Mouse (Mus musculus): ENCODE measurements around the gene Nudc. TPM values are rescaled to one million over a fixed set of nuclear protein-coding genes. Genes with fewer than 3 reads are reported as not detected.

Nudc gene
- polyA plus RNA-seq, 1 experiment = 51.9 TPM

GRCm38 (mm10) chr4:133563123-133563571, 17.4 kb upstream of the Nudc start:
- Histone ChIP-seq H3K27ac (ENCODE audit: control insufficient read depth, insufficient read depth, low read length) (no peak overlapping the region), H3K4me3 (ENCODE audit: control insufficient read depth, insufficient read depth, low read length) (no peak overlapping the region), H3K27me3 (ENCODE audit: control insufficient read depth, insufficient read depth, low read length) (no peaks in the 10 kb centered on the region), H3K4me1 (replicated peaks; ENCODE audit: control insufficient read depth, insufficient read depth, low read length) (peaks cover 8% of the 10 kb centered on the region), H3K36me3 (ENCODE audit: control insufficient read depth, insufficient read depth, low read length) (no peaks in the 10 kb centered on the region)
- 18% methylated on average over 11 of the region's 11 CpGs for WGBS
- TF ChIP-seq POLR2A (IDR thresholded peaks at IDR 0.05; ENCODE audit: control insufficient read depth, extremely low read depth, insufficient read depth, low read length, poor library complexity) (no peak), CTCF (IDR thresholded peaks at IDR 0.05; ENCODE audit: borderline replicate concordance, control insufficient read depth, extremely low read depth, insufficient read depth, low read length, poor library complexity) (no peak)
- no peak for DNase-seq

- Histone ChIP-seq H3K4me1 (replicated peaks; ENCODE audit: control insufficient read depth, insufficient read depth, low read length) (peaks cover 8% of the 10 kb centered on the region), H3K36me3 (ENCODE audit: control insufficient read depth, insufficient read depth, low read length) (no peaks in the 10 kb centered on the region), H3K27ac (ENCODE audit: control insufficient read depth, insufficient read depth, low read length) (no peak overlapping the region), H3K4me3 (ENCODE audit: control insufficient read depth, insufficient read depth, low read length) (no peak overlapping the region), H3K27me3 (ENCODE audit: control insufficient read depth, insufficient read depth, low read length) (no peaks in the 10 kb centered on the region)
- DNase-seq = no peak
- TF ChIP-seq POLR2A (IDR thresholded peaks at IDR 0.05; ENCODE audit: control insufficient read depth, extremely low read depth, insufficient read depth, low read length, poor library complexity) (no peak), CTCF (IDR thresholded peaks at IDR 0.05; ENCODE audit: borderline replicate concordance, control insufficient read depth, extremely low read depth, insufficient read depth, low read length, poor library complexity) (no peak)
- 91% methylated on average over 4 of the region's 4 CpGs for WGBS
These were observed 15.8 kb upstream of the Nudc start for GRCm38 (mm10) chr4:133561622-133562021.

GRCm38 (mm10) chr4:133559846-133560245, 14.1 kb upstream of the Nudc start:
- no peak for TF ChIP-seq POLR2A (IDR thresholded peaks at IDR 0.05; ENCODE audit: control insufficient read depth, extremely low read depth, insufficient read depth, low read length, poor library complexity)
- TF ChIP-seq CTCF (IDR thresholded peaks at IDR 0.05; ENCODE audit: borderline replicate concordance, control insufficient read depth, extremely low read depth, insufficient read depth, low read length, poor library complexity) = no peak
- Histone ChIP-seq H3K36me3 (ENCODE audit: control insufficient read depth, insufficient read depth, low read length) (no peaks in the 10 kb centered on the region), H3K27ac (ENCODE audit: control insufficient read depth, insufficient read depth, low read length) (no peak overlapping the region), H3K27me3 (ENCODE audit: control insufficient read depth, insufficient read depth, low read length) (no peaks in the 10 kb centered on the region), H3K4me1 (replicated peaks; ENCODE audit: control insufficient read depth, insufficient read depth, low read length) (peaks cover 8% of the 10 kb centered on the region), H3K4me3 (ENCODE audit: control insufficient read depth, insufficient read depth, low read length) (no peak overlapping the region)
- WGBS = 91% methylated on average over 4 of the region's 4 CpGs
- no peak for DNase-seq

- TF ChIP-seq POLR2A (IDR thresholded peaks at IDR 0.05; ENCODE audit: control insufficient read depth, extremely low read depth, insufficient read depth, low read length, poor library complexity) (no peak), CTCF (IDR thresholded peaks at IDR 0.05; ENCODE audit: borderline replicate concordance, control insufficient read depth, extremely low read depth, insufficient read depth, low read length, poor library complexity) (no peak)
- Histone ChIP-seq H3K27ac (ENCODE audit: control insufficient read depth, insufficient read depth, low read length) (no peak overlapping the region), H3K27me3 (ENCODE audit: control insufficient read depth, insufficient read depth, low read length) (no peaks in the 10 kb centered on the region), H3K36me3 (ENCODE audit: control insufficient read depth, insufficient read depth, low read length) (no peaks in the 10 kb centered on the region), H3K4me3 (ENCODE audit: control insufficient read depth, insufficient read depth, low read length) (no peak overlapping the region), H3K4me1 (replicated peaks; ENCODE audit: control insufficient read depth, insufficient read depth, low read length) (no peaks in the 10 kb centered on the region)
- DNase-seq = no peak
- WGBS = 87% methylated on average over 10 of the region's 10 CpGs
These were observed 11.4 kb upstream of the Nudc start for GRCm38 (mm10) chr4:133557041-133557717.

GRCm38 (mm10) chr4:133553448-133554330, 7.9 kb upstream of the Nudc start:
- WGBS = 46% methylated on average over 19 of the region's 19 CpGs
- no peak overlapping the region for H3K4me3 ChIP-seq (ENCODE audit: control insufficient read depth, insufficient read depth, low read length)
- no peaks in the 10 kb centered on the region for H3K36me3 ChIP-seq (ENCODE audit: control insufficient read depth, insufficient read depth, low read length)
- no peak overlapping the region for H3K27ac ChIP-seq (ENCODE audit: control insufficient read depth, insufficient read depth, low read length)
- no peaks in the 10 kb centered on the region for H3K4me1 ChIP-seq (replicated peaks; ENCODE audit: control insufficient read depth, insufficient read depth, low read length)
- TF ChIP-seq POLR2A (IDR thresholded peaks at IDR 0.05; ENCODE audit: control insufficient read depth, extremely low read depth, insufficient read depth, low read length, poor library complexity) (no peak), CTCF (IDR thresholded peaks at IDR 0.05; ENCODE audit: borderline replicate concordance, control insufficient read depth, extremely low read depth, insufficient read depth, low read length, poor library complexity) (no peak)
- DNase-seq = no peak
- H3K27me3 ChIP-seq (ENCODE audit: control insufficient read depth, insufficient read depth, low read length) = no peaks in the 10 kb centered on the region

GRCm38 (mm10) chr4:133552768-133553447, 7.1 kb upstream of the Nudc start, which contains the start of gene Nr0b2:
Gene Nr0b2, plus strand, starts transcription at chr4:133553376.
- H3K36me3 ChIP-seq (ENCODE audit: control insufficient read depth, insufficient read depth, low read length) = no peaks in the 10 kb centered on the region
- TF ChIP-seq POLR2A (IDR thresholded peaks at IDR 0.05; ENCODE audit: control insufficient read depth, extremely low read depth, insufficient read depth, low read length, poor library complexity) (no peak), CTCF (IDR thresholded peaks at IDR 0.05; ENCODE audit: borderline replicate concordance, control insufficient read depth, extremely low read depth, insufficient read depth, low read length, poor library complexity) (no peak)
- H3K27me3 ChIP-seq (ENCODE audit: control insufficient read depth, insufficient read depth, low read length) = no peaks in the 10 kb centered on the region
- H3K27ac ChIP-seq (ENCODE audit: control insufficient read depth, insufficient read depth, low read length) = no peak within 1 kb of the TSS
- DNase-seq = no peak
- no peaks in the 10 kb centered on the region for H3K4me1 ChIP-seq (replicated peaks; ENCODE audit: control insufficient read depth, insufficient read depth, low read length)
- WGBS = 75% methylated on average over 10 of the region's 10 CpGs
- H3K4me3 ChIP-seq (ENCODE audit: control insufficient read depth, insufficient read depth, low read length) = no peak within 1 kb of the TSS

Data from thymus, adult 2 months (tissue).